Mouse (Mus musculus): ENCODE results near the gene Capzb. TPM values are rescaled to one million over a fixed set of nuclear protein-coding genes. Genes with fewer than 3 reads are reported as not detected.

Gene Capzb
- polyA plus RNA-seq (2014; fragmentation: Illumina TruSeq; extraction: RNeasy Lipid Tissue Mini Kit (QIAGEN cat#74804); ENCODE audit: insufficient read depth, low read depth, low replicate concordance): 230 TPM

DNA sequence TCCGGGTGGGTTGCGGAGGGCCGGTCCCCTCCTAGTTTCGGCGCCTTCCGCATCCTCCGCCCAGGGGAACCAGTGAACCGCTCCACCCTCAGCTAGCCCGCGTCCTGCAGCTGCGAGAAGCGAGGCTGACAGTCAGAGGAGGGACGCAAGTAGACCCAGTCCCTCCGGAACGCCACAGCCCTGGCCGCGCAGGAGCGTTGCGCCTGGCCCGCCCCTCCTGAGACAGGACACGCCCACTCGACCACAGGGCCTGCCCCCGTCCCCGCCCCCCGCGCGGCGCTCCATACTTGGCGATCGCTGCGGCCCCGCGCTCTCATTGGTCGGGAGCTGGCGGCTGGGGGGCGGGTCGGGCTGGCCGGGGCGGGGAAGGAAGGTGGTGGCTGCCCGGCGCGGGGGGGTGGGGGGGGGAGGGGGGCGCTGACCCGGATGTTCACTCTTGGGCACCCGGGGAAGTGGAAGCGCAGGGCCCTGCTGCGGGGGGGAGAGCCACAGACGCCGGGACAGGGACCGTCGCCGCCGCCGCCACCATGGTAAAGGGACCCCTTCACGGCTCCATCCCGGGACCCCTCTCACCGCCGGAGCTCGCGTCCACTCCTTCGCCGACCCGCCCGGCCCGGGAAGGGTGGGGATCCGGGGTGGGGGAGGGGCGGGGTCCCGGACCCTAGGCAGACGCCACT, at the start of gene Capzb:
Gene Capzb, plus strand, starts transcription at position 401 of the 677 bp plus-strand sequence.

DNA sequence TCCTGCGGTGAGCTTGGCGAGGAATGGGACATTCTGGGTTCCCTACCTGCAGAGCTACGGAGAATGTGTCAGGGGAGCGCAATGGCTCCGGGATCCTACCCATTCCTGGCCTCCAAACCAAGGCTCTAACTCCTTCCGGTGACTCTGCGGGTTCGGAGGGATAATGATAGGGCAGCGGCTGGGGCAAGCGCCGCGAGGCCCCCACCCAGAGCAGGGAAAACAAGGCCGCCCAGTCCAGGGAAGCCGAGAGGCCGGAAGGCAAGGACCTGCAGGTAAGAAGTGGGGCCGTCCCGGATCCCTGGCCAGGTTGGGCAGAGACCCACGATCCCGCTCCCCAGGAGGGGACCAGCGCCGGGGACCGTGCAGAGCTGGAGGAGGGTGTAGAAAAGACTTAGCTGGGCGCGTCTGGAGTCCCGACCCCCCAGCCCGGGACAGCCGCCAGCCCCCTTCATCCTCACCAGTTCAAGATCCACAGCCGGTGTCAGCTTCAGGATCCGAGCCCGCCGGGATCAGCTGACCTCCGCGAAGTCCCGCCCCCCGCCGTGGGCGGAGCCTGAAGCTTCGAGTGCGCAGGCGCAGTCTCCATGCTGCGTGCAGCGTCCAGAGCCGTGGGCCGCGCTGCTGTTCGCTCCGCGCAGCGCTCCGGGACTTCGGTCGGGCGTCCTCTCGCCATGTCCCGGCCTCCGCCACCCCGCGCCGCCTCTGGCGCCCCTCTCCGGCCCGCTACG, 117.6 kb downstream of the Capzb start, which contains the start of the genes Pqlc2 and Akr7a5:
Gene Pqlc2, minus strand, starts transcription at position 538 of the 728 bp plus-strand sequence.
Gene Akr7a5, plus strand, starts transcription at position 574 of the 728 bp plus-strand sequence.

Other genes starting within 250 kb of the Capzb start
- gene Rnf186, start 225.8 kb upstream of the Capzb start, polyA plus RNA-seq (2014; fragmentation: Illumina TruSeq; extraction: RNeasy Lipid Tissue Mini Kit (QIAGEN cat#74804); ENCODE audit: insufficient read depth, low read depth, low replicate concordance): 21.7 TPM
- gene Tmco4, start 220.0 kb upstream of the Capzb start, polyA plus RNA-seq (2014; fragmentation: Illumina TruSeq; extraction: RNeasy Lipid Tissue Mini Kit (QIAGEN cat#74804); ENCODE audit: insufficient read depth, low read depth, low replicate concordance): 6.1 TPM
- not detected for gene Htr6, start 117.3 kb upstream of the Capzb start, polyA plus RNA-seq (2014; fragmentation: Illumina TruSeq; extraction: RNeasy Lipid Tissue Mini Kit (QIAGEN cat#74804); ENCODE audit: insufficient read depth, low read depth, low replicate concordance)
- 205 TPM for gene Nbl1, start 99.9 kb upstream of the Capzb start, polyA plus RNA-seq (2014; fragmentation: Illumina TruSeq; extraction: RNeasy Lipid Tissue Mini Kit (QIAGEN cat#74804); ENCODE audit: insufficient read depth, low read depth, low replicate concordance)
- gene Minos1, start 61.8 kb upstream of the Capzb start, polyA plus RNA-seq (2014; fragmentation: Illumina TruSeq; extraction: RNeasy Lipid Tissue Mini Kit (QIAGEN cat#74804); ENCODE audit: insufficient read depth, low read depth, low replicate concordance): 280 TPM
- gene Pqlc2, start 117.8 kb downstream of the Capzb start, polyA plus RNA-seq (2014; fragmentation: Illumina TruSeq; extraction: RNeasy Lipid Tissue Mini Kit (QIAGEN cat#74804); ENCODE audit: insufficient read depth, low read depth, low replicate concordance): 6.3 TPM
- 31.1 TPM for gene Akr7a5, start 117.8 kb downstream of the Capzb start, polyA plus RNA-seq (2014; fragmentation: Illumina TruSeq; extraction: RNeasy Lipid Tissue Mini Kit (QIAGEN cat#74804); ENCODE audit: insufficient read depth, low read depth, low replicate concordance)
- 30.3 TPM for gene Mrto4, start 159.7 kb downstream of the Capzb start, polyA plus RNA-seq (2014; fragmentation: Illumina TruSeq; extraction: RNeasy Lipid Tissue Mini Kit (QIAGEN cat#74804); ENCODE audit: insufficient read depth, low read depth, low replicate concordance)
- 8.2 TPM for gene Emc1, start 159.7 kb downstream of the Capzb start, polyA plus RNA-seq (2014; fragmentation: Illumina TruSeq; extraction: RNeasy Lipid Tissue Mini Kit (QIAGEN cat#74804); ENCODE audit: insufficient read depth, low read depth, low replicate concordance)
- gene Ubr4, start 159.7 kb downstream of the Capzb start, polyA plus RNA-seq (2014; fragmentation: Illumina TruSeq; extraction: RNeasy Lipid Tissue Mini Kit (QIAGEN cat#74804); ENCODE audit: insufficient read depth, low read depth, low replicate concordance): 41.2 TPM

All from lung, adult 10 weeks (tissue).